Mouse (Mus musculus): ENCODE data around the gene Itgae. TPM values are rescaled to one million over a fixed set of nuclear protein-coding genes. Genes with fewer than 3 reads are reported as not detected.

The Itgae gene
- 9.1 and 9.7 TPM in 2 replicates for polyA plus RNA-seq (2012; rRNA removed)

GRCm38 (mm10) chr11:73090283-73090682 lies at the start of gene Itgae:
Gene Itgae (plus strand): TSS chr11:73090583.
- Histone ChIP-seq H3K36me3 (ENCODE audit: control insufficient read depth, insufficient read depth, low read length) (no peaks in the 10 kb centered on the region), H3K27me3 (ENCODE audit: control insufficient read depth, insufficient read depth, low read length) (no peaks in the 10 kb centered on the region), H3K4me1 (ENCODE audit: control insufficient read depth, insufficient read depth, insufficient read length, low read length) (peaks cover 2% of the 10 kb centered on the region; the same call in 1 of the 2 replicates), H3K4me3 (ENCODE audit: low read depth, low read length) (peak within 1 kb of the TSS; percentile 36), H3K27ac (ENCODE audit: insufficient read depth, low read depth, low read length) (peak within 1 kb of the TSS; percentile 31; the same call in 1 of the 2 replicates)
- 75% methylated on average over 4 of the region's 4 CpGs for WGBS
- TF ChIP-seq CTCF (IDR thresholded peaks at IDR 0.05; ENCODE audit: extremely low read depth, insufficient read length, insufficient replicate concordance, low read depth, low read length) (no peak), POLR2A (IDR thresholded peaks at IDR 0.05; ENCODE audit: low read depth, low read length) (no peak)

- Histone ChIP-seq H3K4me3 (ENCODE audit: low read depth, low read length) (no peak overlapping the region), H3K4me1 (ENCODE audit: control insufficient read depth, insufficient read depth, insufficient read length, low read length) (no peaks in the 10 kb centered on the region; the same call in 1 of the 2 replicates), H3K36me3 (ENCODE audit: control insufficient read depth, insufficient read depth, low read length) (no peaks in the 10 kb centered on the region), H3K27ac (ENCODE audit: insufficient read depth, low read depth, low read length) (no peak overlapping the region), H3K27me3 (ENCODE audit: control insufficient read depth, insufficient read depth, low read length) (no peaks in the 10 kb centered on the region)
- WGBS: 47% methylated on average over 6 of the region's 6 CpGs
- TF ChIP-seq CTCF (IDR thresholded peaks at IDR 0.05; ENCODE audit: extremely low read depth, insufficient read length, insufficient replicate concordance, low read depth, low read length): no peak
- TF ChIP-seq POLR2A (IDR thresholded peaks at IDR 0.05; ENCODE audit: low read depth, low read length): no peak
Measured at GRCm38 (mm10) chr11:73044229-73044755, 46.1 kb upstream of the Itgae start.

GRCm38 (mm10) chr11:73044789-73045188 lies 45.6 kb upstream of the Itgae start:
- H3K36me3 ChIP-seq (ENCODE audit: control insufficient read depth, insufficient read depth, low read length): no peaks in the 10 kb centered on the region
- no peak overlapping the region for H3K27ac ChIP-seq (ENCODE audit: insufficient read depth, low read depth, low read length)
- no peaks in the 10 kb centered on the region for H3K27me3 ChIP-seq (ENCODE audit: control insufficient read depth, insufficient read depth, low read length)
- no peak for TF ChIP-seq POLR2A (IDR thresholded peaks at IDR 0.05; ENCODE audit: low read depth, low read length)
- TF ChIP-seq CTCF (IDR thresholded peaks at IDR 0.05; ENCODE audit: extremely low read depth, insufficient read length, insufficient replicate concordance, low read depth, low read length): no peak
- WGBS: 75% methylated on average over 4 of the region's 4 CpGs
- no peak overlapping the region for H3K4me3 ChIP-seq (ENCODE audit: low read depth, low read length)
- H3K4me1 ChIP-seq (ENCODE audit: control insufficient read depth, insufficient read depth, insufficient read length, low read length): no peaks in the 10 kb centered on the region; the same call in 1 of the 2 replicates

GRCm38 (mm10) chr11:73047542-73047996 lies 42.8 kb upstream of the Itgae start, which contains the start of gene Ncbp3:
Gene Ncbp3 (plus strand): TSS chr11:73047783.
- Histone ChIP-seq H3K27ac (ENCODE audit: insufficient read depth, low read depth, low read length) (peak within 1 kb of the TSS; percentile 36), H3K4me3 (ENCODE audit: low read depth, low read length) (peak within 1 kb of the TSS; percentile 86), H3K27me3 (ENCODE audit: control insufficient read depth, insufficient read depth, low read length) (no peaks in the 10 kb centered on the region), H3K4me1 (ENCODE audit: control insufficient read depth, insufficient read depth, insufficient read length, low read length) (no peaks in the 10 kb centered on the region; the same call in 1 of the 2 replicates), H3K36me3 (ENCODE audit: control insufficient read depth, insufficient read depth, low read length) (peaks cover 9% of the 10 kb centered on the region)
- peak; percentile 78 for TF ChIP-seq POLR2A (IDR thresholded peaks at IDR 0.05; ENCODE audit: low read depth, low read length)
- TF ChIP-seq CTCF (IDR thresholded peaks at IDR 0.05; ENCODE audit: extremely low read depth, insufficient read length, insufficient replicate concordance, low read depth, low read length): peak; percentile 72; the same call in 1 of the 2 replicates
- WGBS: under 1% methylated on average over 39 of the region's 39 CpGs

- no peak for TF ChIP-seq POLR2A (IDR thresholded peaks at IDR 0.05; ENCODE audit: low read depth, low read length)
- no peak for TF ChIP-seq CTCF (IDR thresholded peaks at IDR 0.05; ENCODE audit: extremely low read depth, insufficient read length, insufficient replicate concordance, low read depth, low read length)
- Histone ChIP-seq H3K27ac (ENCODE audit: insufficient read depth, low read depth, low read length) (peak overlapping the region; percentile 36), H3K27me3 (ENCODE audit: control insufficient read depth, insufficient read depth, low read length) (no peaks in the 10 kb centered on the region), H3K4me1 (ENCODE audit: control insufficient read depth, insufficient read depth, insufficient read length, low read length) (no peaks in the 10 kb centered on the region; the same call in 1 of the 2 replicates), H3K4me3 (ENCODE audit: low read depth, low read length) (peak overlapping the region; percentile 86), H3K36me3 (ENCODE audit: control insufficient read depth, insufficient read depth, low read length) (peaks cover 12% of the 10 kb centered on the region)
- 2% methylated on average over 55 of the region's 55 CpGs for WGBS
Measured at GRCm38 (mm10) chr11:73048030-73048876, 42.1 kb upstream of the Itgae start.

GRCm38 (mm10) chr11:73049335-73049734 lies 41.0 kb upstream of the Itgae start:
- no peaks in the 10 kb centered on the region; the same call in 1 of the 2 replicates for H3K4me1 ChIP-seq (ENCODE audit: control insufficient read depth, insufficient read depth, insufficient read length, low read length)
- H3K36me3 ChIP-seq (ENCODE audit: control insufficient read depth, insufficient read depth, low read length): peaks cover 21% of the 10 kb centered on the region
- no peak overlapping the region for H3K27ac ChIP-seq (ENCODE audit: insufficient read depth, low read depth, low read length)
- TF ChIP-seq POLR2A (IDR thresholded peaks at IDR 0.05; ENCODE audit: low read depth, low read length): no peak
- TF ChIP-seq CTCF (IDR thresholded peaks at IDR 0.05; ENCODE audit: extremely low read depth, insufficient read length, insufficient replicate concordance, low read depth, low read length): peak; percentile 77; the same call in 1 of the 2 replicates
- no peak overlapping the region for H3K4me3 ChIP-seq (ENCODE audit: low read depth, low read length)
- WGBS: 3% methylated on average over 4 of the region's 4 CpGs
- no peaks in the 10 kb centered on the region for H3K27me3 ChIP-seq (ENCODE audit: control insufficient read depth, insufficient read depth, low read length)

GRCm38 (mm10) chr11:73052795-73053194 lies 37.6 kb upstream of the Itgae start:
- Histone ChIP-seq H3K27me3 (ENCODE audit: control insufficient read depth, insufficient read depth, low read length) (no peaks in the 10 kb centered on the region), H3K4me3 (ENCODE audit: low read depth, low read length) (no peak overlapping the region), H3K27ac (ENCODE audit: insufficient read depth, low read depth, low read length) (no peak overlapping the region), H3K36me3 (ENCODE audit: control insufficient read depth, insufficient read depth, low read length) (peaks cover 41% of the 10 kb centered on the region), H3K4me1 (ENCODE audit: control insufficient read depth, insufficient read depth, insufficient read length, low read length) (no peaks in the 10 kb centered on the region; the same call in 1 of the 2 replicates)
- WGBS: 93% methylated on average over 1 of the region's 1 CpGs
- TF ChIP-seq POLR2A (IDR thresholded peaks at IDR 0.05; ENCODE audit: low read depth, low read length) (no peak), CTCF (IDR thresholded peaks at IDR 0.05; ENCODE audit: extremely low read depth, insufficient read length, insufficient replicate concordance, low read depth, low read length) (no peak)

Measured in small intestine, adult 2 months (tissue).